Mouse (Mus musculus) megakaryocyte-erythroid progenitor cell, adult 5-6 weeks (primary cell): ENCODE results near the gene Ush2a. TPM values are rescaled to one million over a fixed set of nuclear protein-coding genes. Genes with fewer than 3 reads are reported as not detected.

ENCODE experiments used
- ATAC-seq: replicated peaks from 2 replicates; pipeline ENCODE4 v1.8.0; 2016; ENCODE audit warnings: mild to moderate bottlenecking, inconsistent platforms; ENCODE audit not compliant: severe bottlenecking, poor library complexity, low FRiP score, low TSS enrichment
- total RNA-seq, 2 experiments: library from RNA; stranded (forward) in 1 of 2; stranded (reverse) in 1 of 2; fragments of 200-1000, 215-1000 nt in 1 of 2; fragments of >200 nt in 1 of 2; fragmentation: Nextera tagmentation in 1 of 2; gene quantifications; 2 replicates each; pipeline ENCODE4 v1.2.3; 2014 to 2017

The Ush2a gene
- total RNA-seq, 2 experiments from 2014 or later: not detected

GRCm38 (mm10) chr1:188946849-188947248 lies 685.0 kb downstream of the Ush2a start:
- ATAC-seq: no peak

DNA sequence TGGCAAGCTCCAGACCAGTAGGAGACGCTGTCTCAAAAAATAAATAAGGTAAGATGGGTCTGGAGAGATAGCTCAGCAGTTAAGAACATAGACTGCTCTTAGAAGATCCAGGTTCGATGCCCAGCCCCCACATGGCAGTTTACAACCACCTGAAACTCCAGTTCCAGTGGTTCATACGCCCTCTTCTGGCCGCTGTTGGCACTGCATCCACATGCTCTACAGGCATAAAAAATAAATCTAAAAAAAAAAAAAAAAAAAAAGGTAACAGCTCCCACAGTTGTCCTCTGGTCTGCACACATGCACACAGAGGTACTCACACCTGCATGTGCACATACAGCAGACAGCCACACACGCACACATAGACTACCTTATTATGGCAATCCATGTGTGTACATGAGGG lies 686.0 kb downstream of the Ush2a start:
- ATAC-seq: peak; percentile 41

DNA sequence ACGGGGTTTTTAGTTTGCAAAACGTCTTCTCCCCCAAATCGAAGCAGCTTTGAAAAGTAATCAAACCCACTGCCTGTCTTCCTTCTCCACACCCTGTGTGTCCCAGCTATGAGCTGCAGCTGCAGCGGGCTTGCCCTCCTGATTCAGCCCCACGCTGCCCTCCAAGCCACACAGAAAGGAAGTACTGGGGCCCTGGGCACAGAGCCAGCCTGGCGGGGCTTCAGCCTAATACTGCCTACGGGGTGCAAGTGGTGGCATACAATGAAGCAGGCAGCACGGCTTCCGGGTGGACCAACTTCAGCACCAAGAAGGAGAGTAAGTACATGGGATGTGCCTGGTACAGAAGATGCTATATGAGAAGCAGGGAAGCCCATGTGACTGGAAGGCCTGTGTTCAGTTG lies 686.5 kb downstream of the Ush2a start:
- ATAC-seq: no peak

DNA sequence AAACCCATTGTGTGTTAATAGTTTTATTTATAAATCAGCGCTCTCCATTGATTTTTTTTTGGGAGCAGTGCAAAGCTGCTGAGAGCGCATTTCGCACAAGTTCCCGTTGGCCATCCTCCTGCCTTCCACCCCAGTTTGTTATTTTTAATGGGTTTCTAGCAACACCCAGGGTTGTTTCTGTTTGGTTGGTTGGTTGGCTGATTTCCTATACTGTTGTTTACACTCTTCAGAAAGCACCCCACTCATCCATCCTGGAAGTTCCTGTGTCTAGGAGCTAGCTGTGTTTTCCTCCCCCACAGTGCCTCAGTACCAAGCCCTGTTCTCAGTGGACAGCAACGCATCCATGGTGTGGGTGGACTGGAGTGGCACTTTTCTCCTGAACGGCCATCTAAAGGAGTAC lies 689.3 kb downstream of the Ush2a start:
- ATAC-seq: no peak

DNA sequence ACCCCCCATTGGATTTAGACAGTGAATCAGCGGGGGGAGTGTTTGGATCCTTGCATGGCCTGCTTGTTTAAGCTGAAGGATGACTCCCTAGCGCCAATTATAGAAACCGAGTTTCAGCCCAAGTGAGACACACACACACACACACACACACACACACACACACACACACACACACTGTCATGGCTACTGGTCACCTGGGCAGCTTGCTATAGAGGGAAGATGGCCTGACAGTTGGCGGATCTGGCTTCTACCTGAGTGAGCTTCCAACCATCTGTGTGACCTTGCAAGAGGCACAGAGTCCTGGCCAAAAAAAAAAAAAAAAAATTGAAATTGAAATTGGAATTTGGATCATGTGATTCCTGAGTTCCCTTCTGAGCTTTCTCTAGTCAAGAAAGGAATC lies 690.7 kb downstream of the Ush2a start:
- no peak for ATAC-seq

DNA sequence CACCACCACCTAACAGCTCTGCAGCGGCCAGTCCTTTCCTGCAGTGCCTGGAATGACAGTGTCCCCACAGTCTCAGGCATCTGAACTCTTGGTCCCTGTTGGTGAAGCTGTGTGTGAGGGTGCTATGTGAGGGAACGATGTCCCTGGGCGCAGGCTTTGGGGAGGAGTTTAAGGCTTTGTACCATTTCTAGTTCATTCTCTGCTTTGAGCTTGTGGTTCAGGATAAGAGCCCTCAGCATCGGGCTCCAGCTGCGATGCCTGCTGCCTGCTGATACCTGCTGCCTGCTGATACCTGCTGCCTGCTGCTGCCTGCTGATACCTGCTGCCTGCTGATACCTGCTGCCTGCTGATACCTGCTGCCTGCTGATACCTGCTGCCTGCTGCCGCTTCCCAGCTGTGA lies 711.3 kb downstream of the Ush2a start:
- peak; percentile 90 for ATAC-seq

DNA sequence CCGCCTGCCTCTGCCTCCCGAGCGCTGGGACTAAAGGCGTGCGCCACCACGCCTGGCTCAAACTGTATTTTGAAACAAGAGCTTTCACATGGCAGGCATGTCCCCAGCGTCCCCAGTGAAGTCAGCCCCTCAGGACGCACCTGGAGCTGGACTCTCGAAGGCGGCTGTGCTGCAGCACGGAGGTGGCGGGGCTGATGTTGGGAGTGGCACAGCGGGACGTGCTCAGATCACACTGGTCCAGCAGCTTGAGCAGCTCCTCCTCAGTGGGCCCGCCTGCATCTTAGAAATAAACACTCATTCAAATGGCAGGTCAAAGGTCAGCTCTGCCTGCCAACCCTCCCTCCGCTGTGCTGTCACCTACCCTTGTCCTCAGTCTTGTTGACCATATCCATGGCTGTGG lies 712.1 kb downstream of the Ush2a start:
- no peak for ATAC-seq

- peak; percentile 94 for ATAC-seq
These were observed 718.2 kb downstream of the Ush2a start for GRCm38 (mm10) chr1:188980050-188980449.

- ATAC-seq: peak; percentile 82
These were observed 731.4 kb downstream of the Ush2a start for GRCm38 (mm10) chr1:188993218-188993617.

DNA sequence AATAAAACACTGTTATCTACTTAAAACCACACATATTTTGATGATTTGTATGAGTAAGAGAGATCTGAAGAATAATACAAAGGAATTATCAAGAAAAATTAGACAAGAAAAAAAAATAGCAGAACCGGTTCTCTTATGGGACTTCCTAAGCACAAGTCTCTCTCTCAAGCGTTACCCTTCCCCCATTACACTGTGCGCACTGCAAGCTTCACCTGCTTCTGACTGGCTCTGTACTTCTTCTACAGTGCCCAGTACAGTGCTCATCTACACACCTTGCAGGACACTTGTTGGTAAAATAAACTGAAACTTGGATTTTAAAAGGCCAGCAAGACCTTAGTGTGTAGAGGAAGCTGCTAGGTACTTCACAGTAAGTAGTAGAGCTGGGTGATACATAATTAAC lies 736.1 kb downstream of the Ush2a start:
- ATAC-seq: no peak

- ATAC-seq: no peak
These were observed 738.2 kb downstream of the Ush2a start for GRCm38 (mm10) chr1:188999981-189000380.

DNA sequence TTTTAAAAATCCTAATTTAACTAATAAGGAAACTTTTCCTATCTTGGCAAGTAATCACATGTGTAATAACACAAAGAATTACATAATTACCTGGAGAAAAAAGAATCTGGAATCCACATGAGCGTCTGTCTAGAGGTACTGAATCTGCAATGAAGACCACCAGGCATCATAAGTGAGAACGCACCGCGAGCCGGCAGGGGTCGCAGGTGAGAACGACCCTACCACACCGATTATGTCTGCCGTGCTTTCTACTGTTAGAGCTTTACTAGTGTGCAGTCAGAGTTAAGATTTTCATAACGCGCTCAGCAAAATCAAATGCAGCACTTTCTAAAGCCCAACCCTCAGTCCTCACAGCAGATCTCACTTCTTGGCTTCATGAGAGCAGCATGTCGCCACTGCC lies 740.0 kb downstream of the Ush2a start:
- no peak for ATAC-seq

DNA sequence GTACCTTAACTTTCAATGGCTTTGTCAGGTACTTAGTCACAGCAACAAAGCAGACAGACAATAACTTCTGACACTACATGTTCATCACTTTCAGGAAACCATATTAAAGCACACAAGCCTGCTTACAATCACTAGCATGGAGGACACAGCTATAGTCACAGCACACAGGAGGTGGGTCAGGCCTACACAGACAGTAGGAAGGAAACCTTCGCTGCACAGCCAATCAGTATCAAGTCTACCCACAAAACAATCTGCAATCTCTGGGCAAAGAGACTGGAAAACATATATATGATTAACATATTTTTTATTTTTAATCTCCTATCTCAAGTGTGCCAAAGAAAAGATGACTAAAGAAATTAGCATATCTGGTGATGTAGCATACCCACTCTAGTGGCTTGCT lies 743.0 kb downstream of the Ush2a start:
- ATAC-seq: no peak

DNA sequence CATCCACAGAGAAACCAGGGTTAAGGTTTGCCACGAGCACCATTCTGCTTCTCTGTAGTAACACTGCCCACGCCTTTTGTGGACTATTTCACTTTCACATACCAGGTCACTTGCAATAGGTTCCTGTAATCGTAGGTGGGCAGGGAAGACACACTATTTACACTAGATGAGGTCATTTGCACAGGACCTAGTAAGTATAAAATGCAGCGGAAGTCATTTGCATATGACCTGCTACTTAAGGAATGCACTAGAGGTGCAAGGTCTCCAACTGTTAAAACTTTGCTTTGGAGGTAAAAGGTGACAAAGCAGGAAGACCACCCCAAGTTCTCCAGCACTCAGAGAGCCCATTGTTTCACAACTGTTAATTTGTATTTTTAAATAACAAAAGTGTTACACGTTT lies 744.4 kb downstream of the Ush2a start:
- ATAC-seq: no peak

GRCm38 (mm10) chr1:189006826-189007225 lies 745.0 kb downstream of the Ush2a start:
- ATAC-seq: peak; percentile 22

- peak; percentile 85 for ATAC-seq
These were observed 745.6 kb downstream of the Ush2a start, which contains the start of gene Kctd3 for GRCm38 (mm10) chr1:189007239-189007979. Gene Kctd3 (minus strand): TSS chr1:189007841.

- peak; percentile 64 for ATAC-seq
These were observed 746.1 kb downstream of the Ush2a start for GRCm38 (mm10) chr1:189007980-189008324.

DNA sequence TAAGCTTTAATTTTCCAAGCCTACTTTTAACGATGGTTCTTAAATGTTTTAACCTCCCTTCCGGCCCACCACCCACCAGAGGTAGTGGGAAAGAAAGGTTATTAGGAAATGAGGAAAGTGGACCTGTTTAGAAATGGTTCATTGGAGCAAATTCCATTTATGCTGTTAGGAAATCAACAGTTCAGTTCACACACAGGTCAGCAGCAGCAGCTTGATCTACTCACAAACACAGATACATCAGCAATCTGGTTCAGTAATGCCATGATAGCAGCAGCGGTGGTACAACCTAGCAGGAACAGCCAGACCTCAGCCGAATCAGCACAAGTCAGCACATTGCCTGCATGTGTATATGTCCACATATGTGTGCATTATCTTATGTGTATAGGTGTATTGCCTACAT lies 748.8 kb downstream of the Ush2a start:
- ATAC-seq: no peak

GRCm38 (mm10) chr1:189012846-189013586 lies 751.2 kb downstream of the Ush2a start:
- ATAC-seq: peak; percentile 83

GRCm38 (mm10) chr1:189013587-189013921 lies 751.7 kb downstream of the Ush2a start:
- no peak for ATAC-seq
